Mouse (Mus musculus): ENCODE results near the gene Zfp536.

DNA sequence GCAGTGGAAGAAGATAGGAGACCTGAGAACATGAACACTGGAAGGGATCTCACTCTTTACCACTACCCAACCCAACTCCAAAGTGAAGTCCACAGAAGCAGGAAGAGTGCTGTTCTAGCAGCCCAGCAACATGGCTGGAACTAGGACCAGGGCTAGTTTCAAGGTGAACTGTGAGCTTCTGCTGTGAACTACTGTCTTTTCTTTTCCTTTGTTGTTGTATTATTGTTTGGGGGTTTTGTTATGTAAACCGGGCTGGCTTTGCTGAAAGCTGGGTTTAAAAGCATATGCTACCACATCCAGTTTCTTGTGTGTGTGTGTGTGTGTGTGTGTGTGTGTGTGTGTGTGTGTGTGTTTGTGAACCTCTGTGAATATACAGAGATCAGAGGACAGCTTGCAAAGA, 216.6 kb downstream of the Zfp536 start:
- no peak for TF ChIP-seq CTCF (IDR thresholded peaks at IDR 0.05; ENCODE audit: control insufficient read depth, insufficient read depth, low read length)
- no peak for TF ChIP-seq POLR2A (IDR thresholded peaks at IDR 0.05; ENCODE audit: borderline replicate concordance, control insufficient read depth, low read depth, low read length)
